Mouse (Mus musculus) lung, embryonic 15.5 days (tissue): Measurements from ENCODE around the gene Shank2. TPM values are rescaled to one million over a fixed set of nuclear protein-coding genes. Genes with fewer than 3 reads are reported as not detected.

ENCODE experiments used
- ATAC-seq: fragments of 200-750 bp; cut with Nextera tagmentation; 2 replicates; pipeline ENCODE4 v1.8.0; 2017; ENCODE audit warnings: moderate number of reproducible peaks, borderline replicate concordance; ENCODE audit not compliant: low FRiP score, low TSS enrichment; ENCODE audit errors: extremely low read depth
- H3K27ac ChIP-seq: fragments of 300-500 bp; sonication (generic); 2 replicates; pipeline ENCODE4 v1.5.1; 2015; ENCODE audit warnings: moderate library complexity, mild to moderate bottlenecking, inconsistent platforms
- H3K27me3 ChIP-seq: fragments of 300-500 bp; sonication (generic); 2 replicates; pipeline ENCODE4 v1.6.1; 2015; ENCODE audit warnings: inconsistent platforms
- H3K36me3 ChIP-seq: fragments of 300-500 bp; sonication (generic); 2 replicates; pipeline ENCODE4 v1.6.1; 2015; ENCODE audit warnings: inconsistent platforms
- H3K4me1 ChIP-seq: fragments of 300-500 bp; sonication (generic); 2 replicates; pipeline ENCODE4 v1.6.1; 2015; ENCODE audit warnings: inconsistent platforms
- H3K4me2 ChIP-seq: fragments of 300-500 bp; sonication (generic); 2 replicates; pipeline ENCODE4 v1.6.1; 2015; ENCODE audit warnings: inconsistent platforms, mild to moderate bottlenecking, moderate library complexity
- H3K4me3 ChIP-seq: fragments of 300-500 bp; sonication (generic); 2 replicates; pipeline ENCODE4 v1.5.1; 2015; ENCODE audit warnings: mild to moderate bottlenecking, inconsistent platforms
- H3K9ac ChIP-seq: fragments of 300-500 bp; sonication (generic); 2 replicates; pipeline ENCODE4 v1.6.1; 2015; ENCODE audit warnings: inconsistent platforms
- H3K9me3 ChIP-seq: fragments of 300-500 bp; sonication (generic); 2 replicates; pipeline ENCODE4 v1.6.1; 2016; ENCODE audit warnings: inconsistent platforms
- WGBS: fragments of 180-500 bp; shearing (Covaris S2); methylation state at CpG from one replicate; pipeline ENCODE4 v1.1.7; 2015; 5-methylcytosine and 5-hydroxymethylcytosine counted together
- polyA plus RNA-seq: library from polyadenylated mRNA; unstranded; fragments of >200 nt; fragmentation: Nextera tagmentation; extraction: Ambion mirVana; gene quantifications from 2 replicates; pipeline ENCODE4 v1.2.1, GENCODE M21; 2015

Gene Shank2
- polyA plus RNA-seq, 1 experiment from 2014 or later, result 1.8 TPM

GRCm38 (mm10) chr7:144402492-144402891 is 400.8 kb downstream of the Shank2 start:
- no peak for ATAC-seq
- Histone ChIP-seq H3K4me3 (no peak overlapping the region), H3K4me1 (no peaks in the 10 kb centered on the region), H3K4me2 (no peak overlapping the region), H3K9me3 (no peaks in the 10 kb centered on the region), H3K27ac (no peak overlapping the region), H3K27me3 (no peaks in the 10 kb centered on the region), H3K9ac (no peak overlapping the region), H3K36me3 (no peaks in the 10 kb centered on the region)
- 70% methylated on average over 4 of the region's 4 CpGs for WGBS

GRCm38 (mm10) chr7:144407675-144408074 is 405.9 kb downstream of the Shank2 start:
- 52% methylated on average over 4 of the region's 4 CpGs for WGBS
- no peak overlapping the region for H3K27ac ChIP-seq

GRCm38 (mm10) chr7:144408464-144409000 is 406.8 kb downstream of the Shank2 start:
- Histone ChIP-seq H3K27ac (no peak overlapping the region), H3K4me3 (no peak overlapping the region), H3K9ac (no peak overlapping the region), H3K4me2 (no peak overlapping the region), H3K36me3 (no peaks in the 10 kb centered on the region), H3K4me1 (peaks cover 10% of the 10 kb centered on the region), H3K27me3 (no peaks in the 10 kb centered on the region), H3K9me3 (no peaks in the 10 kb centered on the region)
- WGBS, result 77% methylated on average over 2 of the region's 2 CpGs
- ATAC-seq, result no peak

More at GRCm38 (mm10) chr7:144407675-144408074, 405.9 kb downstream of the Shank2 start:
- no peak overlapping the region for H3K9ac ChIP-seq
- ATAC-seq, result peak; percentile 63; the same call in 1 of the 2 replicates
- no peaks in the 10 kb centered on the region for H3K27me3 ChIP-seq
- no peak overlapping the region for H3K4me2 ChIP-seq
- H3K4me1 ChIP-seq, result peaks cover 10% of the 10 kb centered on the region
- no peak overlapping the region for H3K4me3 ChIP-seq
- H3K36me3 ChIP-seq, result no peaks in the 10 kb centered on the region
- no peaks in the 10 kb centered on the region for H3K9me3 ChIP-seq

- no peaks in the 10 kb centered on the region for H3K27me3 ChIP-seq
- H3K4me1 ChIP-seq, result peaks cover 10% of the 10 kb centered on the region
- H3K9ac ChIP-seq, result no peak overlapping the region
- WGBS, result 68% methylated on average over 18 of the region's 18 CpGs
- H3K4me2 ChIP-seq, result no peak overlapping the region
- ATAC-seq, result no peak
- no peaks in the 10 kb centered on the region for H3K36me3 ChIP-seq
- no peak overlapping the region for H3K4me3 ChIP-seq
- H3K27ac ChIP-seq, result no peak overlapping the region
- H3K9me3 ChIP-seq, result no peaks in the 10 kb centered on the region
These were observed 408.0 kb downstream of the Shank2 start for GRCm38 (mm10) chr7:144409682-144410081.

GRCm38 (mm10) chr7:144411967-144412906 is 410.5 kb downstream of the Shank2 start:
- H3K9ac ChIP-seq, result no peak overlapping the region
- no peak for ATAC-seq
- no peak overlapping the region for H3K4me2 ChIP-seq
- peak overlapping the region; percentile 31; the same call in 1 of the 2 replicates for H3K27ac ChIP-seq
- no peaks in the 10 kb centered on the region for H3K9me3 ChIP-seq
- no peak overlapping the region for H3K4me3 ChIP-seq
- peaks cover 19% of the 10 kb centered on the region for H3K4me1 ChIP-seq
- 35% methylated on average over 22 of the region's 22 CpGs for WGBS
- no peaks in the 10 kb centered on the region for H3K27me3 ChIP-seq
- no peaks in the 10 kb centered on the region for H3K36me3 ChIP-seq

- no peak for ATAC-seq
- H3K4me1 ChIP-seq, result peaks cover 24% of the 10 kb centered on the region
- no peaks in the 10 kb centered on the region for H3K36me3 ChIP-seq
- no peak overlapping the region for H3K27ac ChIP-seq
- no peaks in the 10 kb centered on the region for H3K27me3 ChIP-seq
- no peaks in the 10 kb centered on the region for H3K9me3 ChIP-seq
- H3K9ac ChIP-seq, result no peak overlapping the region
- 50% methylated on average over 5 of the region's 5 CpGs for WGBS
- H3K4me3 ChIP-seq, result no peak overlapping the region
- H3K4me2 ChIP-seq, result no peak overlapping the region
These were observed 412.9 kb downstream of the Shank2 start for GRCm38 (mm10) chr7:144414632-144415031.

- 68% methylated on average over 4 of the region's 4 CpGs for WGBS
- H3K36me3 ChIP-seq, result no peaks in the 10 kb centered on the region
- no peak overlapping the region for H3K4me3 ChIP-seq
- H3K27me3 ChIP-seq, result no peaks in the 10 kb centered on the region
- no peak for ATAC-seq
- H3K9me3 ChIP-seq, result no peaks in the 10 kb centered on the region
- H3K4me2 ChIP-seq, result no peak overlapping the region
- H3K4me1 ChIP-seq, result peaks cover 24% of the 10 kb centered on the region
- no peak overlapping the region for H3K27ac ChIP-seq
- H3K9ac ChIP-seq, result no peak overlapping the region
These were observed 414.1 kb downstream of the Shank2 start for GRCm38 (mm10) chr7:144415795-144416194.

GRCm38 (mm10) chr7:144417234-144417633 is 415.5 kb downstream of the Shank2 start:
- no peaks in the 10 kb centered on the region for H3K36me3 ChIP-seq
- H3K9me3 ChIP-seq, result no peaks in the 10 kb centered on the region
- peaks cover 17% of the 10 kb centered on the region; the same call in 1 of the 2 replicates for H3K4me1 ChIP-seq
- no peak overlapping the region for H3K4me2 ChIP-seq
- ATAC-seq, result no peak
- H3K9ac ChIP-seq, result no peak overlapping the region
- H3K4me3 ChIP-seq, result no peak overlapping the region
- WGBS, result 29% methylated on average over 2 of the region's 2 CpGs
- no peaks in the 10 kb centered on the region for H3K27me3 ChIP-seq
- peak overlapping the region; percentile 65; the same call in 1 of the 2 replicates for H3K27ac ChIP-seq

GRCm38 (mm10) chr7:144417644-144418343 is 416.1 kb downstream of the Shank2 start:
- Histone ChIP-seq H3K27me3 (no peaks in the 10 kb centered on the region), H3K4me3 (no peak overlapping the region), H3K9me3 (no peaks in the 10 kb centered on the region), H3K27ac (peak overlapping the region; percentile 65), H3K36me3 (no peaks in the 10 kb centered on the region), H3K4me2 (no peak overlapping the region), H3K4me1 (peaks cover 17% of the 10 kb centered on the region; the same call in 1 of the 2 replicates), H3K9ac (no peak overlapping the region)
- ATAC-seq, result 0 out of 2 replicates have a peak, but pooled peaks have one; percentile 37
- WGBS, result 32% methylated on average over 16 of the region's 16 CpGs

- Histone ChIP-seq H3K4me1 (peaks cover 10% of the 10 kb centered on the region), H3K27ac (no peak overlapping the region), H3K9ac (no peak overlapping the region), H3K36me3 (no peaks in the 10 kb centered on the region), H3K27me3 (no peaks in the 10 kb centered on the region), H3K4me2 (no peak overlapping the region), H3K9me3 (no peaks in the 10 kb centered on the region), H3K4me3 (no peak overlapping the region)
- no peak for ATAC-seq
- 19% methylated on average over 16 of the region's 16 CpGs for WGBS
These were observed 418.8 kb downstream of the Shank2 start for GRCm38 (mm10) chr7:144420552-144420951.

- H3K4me2 ChIP-seq, result no peak overlapping the region
- H3K27ac ChIP-seq, result no peak overlapping the region
- no peak overlapping the region for H3K9ac ChIP-seq
- no peak for ATAC-seq
- no peaks in the 10 kb centered on the region for H3K27me3 ChIP-seq
- no peaks in the 10 kb centered on the region for H3K9me3 ChIP-seq
- H3K36me3 ChIP-seq, result no peaks in the 10 kb centered on the region
- H3K4me1 ChIP-seq, result peaks cover 10% of the 10 kb centered on the region
- H3K4me3 ChIP-seq, result no peak overlapping the region
- 76% methylated on average over 6 of the region's 6 CpGs for WGBS
These were observed 419.8 kb downstream of the Shank2 start for GRCm38 (mm10) chr7:144421478-144421877.
